Mouse (Mus musculus) gastrocnemius, postnatal 36 days (tissue): ENCODE results near the gene Cttnbp2. TPM values are rescaled to one million over a fixed set of nuclear protein-coding genes. Genes with fewer than 3 reads are reported as not detected.

Experiments used
- DNase-seq, 2 experiments: peaks; one replicate each; pipeline ENCODE4 v3.0.0; 2022
- intact Hi-C: fragments of 180-260 bp; cut with DNase I; formaldehyde crosslinking; loops from one replicate; pipeline ENCODE4 v1.15.1; 2025
- microRNA-seq, 2 experiments: library from miRNA; unstranded; fragments of <30 nt; microRNA quantifications; one replicate each; pipeline ENCODE4 v1.2.0; 2021
- total RNA-seq, 2 experiments: library from RNA; stranded (reverse); gene quantifications; 2 replicates each; pipeline ENCODE4 v1.2.3; 2021

Gene Cttnbp2
- total RNA-seq, 2 experiments from 2014 or later: 0.62 to 1.0 TPM

DNA sequence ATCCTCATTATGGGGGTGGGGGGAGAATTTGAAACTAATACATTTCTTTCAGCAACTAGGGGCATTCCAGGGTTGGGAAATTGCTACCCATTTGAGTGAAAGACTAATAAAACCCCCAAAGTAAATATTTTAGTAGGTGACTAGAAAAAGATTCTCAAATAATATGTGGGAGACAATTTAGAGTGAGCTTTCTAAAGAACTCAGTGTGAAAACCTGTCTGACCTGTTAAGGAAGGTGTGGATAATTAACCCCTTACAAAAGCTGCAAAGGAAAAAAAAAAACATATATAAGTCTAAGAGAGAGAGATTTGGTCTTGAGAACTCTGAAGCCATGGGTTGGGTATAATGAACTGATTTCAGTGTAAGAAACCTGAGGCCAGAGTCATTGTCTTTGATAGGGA lies 176.3 kb downstream of the Cttnbp2 start:
- intact Hi-C loops: no loop called here
- no peak for DNase-seq

DNA sequence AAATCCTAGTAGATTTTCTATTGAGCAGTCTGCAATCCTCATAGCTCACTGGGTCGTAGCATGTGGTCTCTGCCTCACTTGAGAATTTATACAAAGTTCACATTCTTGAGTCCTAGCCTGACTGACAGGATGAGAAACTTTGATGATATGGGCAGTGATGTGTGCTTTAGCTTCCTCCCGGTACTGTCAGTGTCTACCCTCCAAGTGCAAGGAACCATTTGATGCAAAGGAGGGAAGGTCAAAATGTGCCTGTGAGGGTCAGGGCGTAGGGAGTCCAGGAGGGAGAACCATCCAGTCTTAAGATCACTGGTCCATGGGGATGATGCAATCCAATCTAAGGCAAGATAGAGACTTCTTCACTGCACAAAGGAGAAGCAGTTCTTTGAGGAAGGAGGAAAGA lies 179.2 kb downstream of the Cttnbp2 start:
- DNase-seq: no peak
- intact Hi-C loops: no loop called here

DNA sequence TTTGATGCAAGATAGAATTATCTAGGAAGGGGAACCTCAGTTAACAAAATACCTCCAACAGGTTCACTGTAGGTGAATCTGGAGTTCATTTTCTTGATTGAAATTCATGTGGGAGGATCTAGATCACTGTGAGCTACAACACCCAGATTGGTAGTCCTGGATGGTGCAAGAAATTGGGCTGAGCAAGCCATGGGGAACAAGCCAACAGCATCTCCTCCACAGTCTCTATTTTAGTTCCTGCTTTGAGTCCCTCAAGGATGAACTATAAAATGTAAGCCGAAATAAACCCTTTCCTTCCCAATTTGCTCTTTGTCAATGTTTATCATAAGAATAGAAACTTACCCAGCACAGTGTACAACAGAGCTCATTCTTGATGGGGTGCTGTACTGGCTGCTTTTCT lies 191.7 kb downstream of the Cttnbp2 start:
- intact Hi-C loops: no loop called here
- no peak for DNase-seq

Small RNAs within 50 kb of the gene (microRNA-seq; reads per million reads assigned to microRNA genes)
- 0 reads per million in 2 experiments for gene Gm26233
